Mouse (Mus musculus): ENCODE measurements around the gene Cep112.

Gene Cep112

DNA sequence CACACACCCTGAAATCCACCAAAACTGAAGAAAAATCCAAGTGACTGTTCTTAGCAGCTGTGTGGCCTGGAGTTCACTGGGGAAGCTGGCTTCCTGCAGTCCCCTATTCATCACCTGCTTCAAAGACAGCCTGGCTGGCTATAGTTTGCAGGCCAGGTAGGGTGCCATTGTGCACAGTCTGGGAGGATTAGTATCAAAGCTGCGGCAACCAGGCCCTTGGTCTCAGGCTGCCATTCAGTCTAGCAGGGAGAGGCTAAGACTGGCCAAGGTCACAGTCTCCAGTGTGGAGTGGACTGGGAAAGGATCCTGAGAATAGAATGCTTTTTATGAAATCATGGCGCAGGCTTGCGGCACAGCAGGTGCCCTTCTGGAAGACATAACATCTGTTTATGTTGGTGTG is 180.3 kb downstream of the Cep112 start:
- DNase-seq (ENCODE audit: low spot score) = no peak

- no peak for DNase-seq (ENCODE audit: low spot score)
Observed at GRCm38 (mm10) chr11:108606036-108606435, 181.0 kb downstream of the Cep112 start.

DNA sequence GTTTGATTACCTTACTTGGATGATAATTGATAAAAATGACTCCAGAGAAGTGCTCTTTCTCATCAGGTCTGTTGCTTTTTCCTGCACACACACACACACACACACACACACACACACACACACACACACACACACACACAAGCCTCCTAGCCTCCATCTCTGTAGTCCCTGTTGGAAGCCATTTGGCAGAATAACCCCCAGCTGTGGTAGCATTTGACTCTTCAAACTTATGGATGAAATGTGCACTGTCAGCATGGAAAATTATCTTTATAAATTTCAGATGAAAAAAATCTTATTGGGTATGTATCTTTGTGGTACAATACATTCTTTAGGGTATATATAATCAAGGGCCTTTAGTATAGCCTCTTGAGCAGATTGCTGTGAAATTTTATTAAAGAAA is 181.8 kb downstream of the Cep112 start:
- DNase-seq (ENCODE audit: low spot score) = no peak

DNA sequence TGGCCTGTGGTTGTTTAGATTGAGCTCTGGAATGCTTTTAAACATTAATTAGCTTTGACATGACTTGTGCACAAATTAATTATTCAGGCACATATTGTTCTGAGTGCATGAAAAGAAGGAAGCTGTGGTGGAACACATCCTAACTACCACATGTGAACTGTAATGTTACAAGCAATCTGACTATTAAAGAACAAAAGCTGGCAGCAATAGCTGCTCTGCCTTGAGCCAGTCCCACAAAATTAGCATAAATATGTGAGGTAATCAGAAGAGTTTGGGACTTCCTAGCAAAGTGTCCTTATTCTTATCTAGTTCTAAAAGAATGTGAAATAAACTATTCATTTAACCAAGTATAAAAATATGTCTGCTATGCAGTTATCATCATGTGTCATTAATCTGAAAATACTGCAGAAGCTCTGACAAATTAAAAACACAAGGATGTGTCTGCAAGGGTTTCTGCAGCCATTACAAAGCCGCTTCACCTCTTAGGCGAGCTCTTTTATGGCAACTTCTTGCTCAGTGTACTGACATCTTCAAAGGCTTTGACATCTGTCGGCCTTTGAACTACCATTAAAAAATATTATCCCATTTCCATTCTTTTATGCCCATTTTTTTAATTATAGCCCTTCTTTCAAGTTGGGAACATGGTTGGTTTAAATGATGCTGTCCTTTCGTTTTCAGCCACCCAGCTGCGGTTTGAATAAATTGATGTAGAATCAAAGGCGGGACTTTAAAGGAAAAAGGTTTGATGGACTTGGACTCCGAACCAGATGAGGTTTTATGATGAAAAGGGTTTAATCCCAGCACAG is 195.8 kb downstream of the Cep112 start:
- DNase-seq (ENCODE audit: low spot score) = no peak

DNA sequence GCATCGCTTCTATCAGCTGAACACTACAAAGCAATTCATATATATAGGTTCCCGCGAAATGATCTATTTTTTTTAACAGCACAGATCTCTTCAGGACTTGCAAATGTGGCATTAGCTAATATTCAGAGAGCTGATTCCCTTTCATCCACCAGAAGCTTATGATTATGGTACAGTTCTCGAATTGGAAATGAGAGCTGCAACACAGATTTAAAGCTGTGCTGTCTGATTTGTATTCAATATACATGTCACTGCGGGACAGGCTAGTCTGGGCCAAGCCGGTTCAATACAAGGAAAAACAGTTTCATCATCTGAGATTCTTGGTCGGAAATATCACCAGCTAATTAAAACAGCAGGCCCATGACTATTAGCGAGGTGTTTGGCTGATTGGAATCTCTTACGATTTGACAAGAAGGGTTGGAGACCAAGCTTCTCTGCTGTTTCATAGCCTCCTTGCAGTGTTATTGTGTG is 196.5 kb downstream of the Cep112 start:
- DNase-seq (ENCODE audit: low spot score) = no peak

- DNase-seq (ENCODE audit: low spot score) = no peak
Observed at GRCm38 (mm10) chr11:108625546-108626232, 200.7 kb downstream of the Cep112 start.

DNA sequence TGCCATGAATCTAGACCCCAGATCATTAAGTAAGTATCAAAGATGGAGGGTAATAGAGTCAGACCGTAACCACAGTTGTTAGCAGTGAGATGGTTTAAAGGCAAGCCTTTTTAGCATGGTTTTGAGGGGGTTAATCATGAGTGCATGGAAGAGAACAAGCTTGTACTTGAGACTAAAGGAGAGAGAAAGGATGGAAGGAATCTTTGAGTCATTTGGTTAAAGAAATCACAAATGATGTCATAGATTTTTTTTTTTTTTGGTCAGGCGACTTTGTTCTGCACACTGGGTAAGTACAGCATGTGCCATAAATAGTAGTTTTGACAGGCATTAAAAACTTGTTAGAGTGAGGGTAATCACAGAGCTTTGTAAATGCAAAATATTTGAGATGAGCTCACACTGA is 212.8 kb downstream of the Cep112 start:
- DNase-seq (ENCODE audit: low spot score) = no peak

DNA sequence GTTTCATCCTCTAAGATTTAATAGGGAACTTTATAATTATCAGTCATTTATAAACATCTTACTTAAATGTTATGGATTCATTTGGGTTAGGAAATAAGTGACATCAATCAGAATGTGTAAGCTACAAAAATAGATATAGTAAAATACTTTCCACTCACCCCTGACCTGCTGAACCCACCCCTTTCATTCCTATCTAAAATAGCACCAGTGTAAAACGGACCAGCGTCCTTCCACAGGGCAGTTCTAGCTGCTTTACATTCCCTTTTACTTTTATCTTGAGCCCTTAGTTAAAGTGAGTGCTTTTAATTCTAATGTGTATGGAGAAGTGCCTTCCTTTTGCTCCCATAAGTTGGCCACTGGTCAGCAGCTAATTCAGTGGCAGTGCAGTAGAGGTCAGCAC is 230.6 kb downstream of the Cep112 start:
- no peak for DNase-seq (ENCODE audit: low spot score)

DNA sequence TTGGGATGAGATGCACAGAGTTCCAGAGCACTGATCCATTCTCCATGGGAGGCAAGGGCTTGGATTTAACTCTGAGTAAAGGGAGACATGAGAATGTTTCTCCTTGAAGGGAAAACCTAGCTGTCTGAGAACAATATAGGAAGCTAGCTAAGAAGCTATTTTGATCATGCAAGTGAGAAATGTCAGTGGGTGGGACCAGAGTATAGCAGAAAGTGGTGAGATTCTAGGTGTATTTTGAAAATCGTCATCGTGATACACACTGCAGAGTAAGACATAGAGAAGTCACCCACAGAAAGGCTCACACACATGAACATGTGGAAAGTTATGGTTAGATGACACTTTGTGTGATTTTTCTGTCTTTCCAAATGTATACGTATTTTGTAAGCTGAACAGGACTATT is 257.0 kb downstream of the Cep112 start:
- DNase-seq (ENCODE audit: low spot score) = no peak

DNA sequence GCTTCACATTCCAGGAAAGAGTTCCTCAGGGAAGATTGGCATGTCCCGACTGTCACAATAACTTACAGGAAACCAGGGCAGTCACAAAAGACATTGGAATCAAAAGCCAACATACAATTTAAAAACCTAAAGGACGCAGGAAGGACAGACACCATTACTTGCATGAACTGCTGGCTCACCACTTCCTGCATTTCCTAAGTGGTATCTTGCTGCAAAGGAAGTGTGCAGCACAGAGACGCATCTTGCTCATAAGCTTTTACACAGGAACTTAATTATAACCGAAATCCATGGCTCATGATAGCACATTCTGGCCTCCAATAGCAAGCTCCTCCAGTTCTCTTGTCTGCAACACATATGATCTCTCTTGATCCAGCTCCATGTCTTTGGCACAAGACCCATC is 271.6 kb downstream of the Cep112 start:
- DNase-seq (ENCODE audit: low spot score) = no peak

- peak; percentile 76 for DNase-seq (ENCODE audit: low spot score)
Observed at GRCm38 (mm10) chr11:108752301-108752700, 327.3 kb downstream of the Cep112 start.

DNA sequence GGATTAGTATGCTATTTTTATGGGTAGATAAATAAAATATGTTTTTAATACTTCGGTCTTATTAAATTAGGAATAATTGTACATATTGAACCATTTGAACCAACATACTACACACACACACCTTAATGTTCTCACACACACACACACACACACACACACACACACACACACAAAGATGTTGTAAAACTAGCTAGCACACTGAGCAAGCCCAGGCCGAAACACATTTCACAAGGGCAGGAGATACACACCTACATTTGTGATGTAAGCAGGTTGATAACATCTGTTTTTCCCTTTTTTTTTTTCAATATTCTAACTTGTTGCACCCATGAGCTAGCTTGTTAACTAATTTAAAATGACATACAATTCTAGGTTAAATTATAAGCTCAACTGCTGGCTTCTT is 327.8 kb downstream of the Cep112 start:
- no peak for DNase-seq (ENCODE audit: low spot score)

DNA sequence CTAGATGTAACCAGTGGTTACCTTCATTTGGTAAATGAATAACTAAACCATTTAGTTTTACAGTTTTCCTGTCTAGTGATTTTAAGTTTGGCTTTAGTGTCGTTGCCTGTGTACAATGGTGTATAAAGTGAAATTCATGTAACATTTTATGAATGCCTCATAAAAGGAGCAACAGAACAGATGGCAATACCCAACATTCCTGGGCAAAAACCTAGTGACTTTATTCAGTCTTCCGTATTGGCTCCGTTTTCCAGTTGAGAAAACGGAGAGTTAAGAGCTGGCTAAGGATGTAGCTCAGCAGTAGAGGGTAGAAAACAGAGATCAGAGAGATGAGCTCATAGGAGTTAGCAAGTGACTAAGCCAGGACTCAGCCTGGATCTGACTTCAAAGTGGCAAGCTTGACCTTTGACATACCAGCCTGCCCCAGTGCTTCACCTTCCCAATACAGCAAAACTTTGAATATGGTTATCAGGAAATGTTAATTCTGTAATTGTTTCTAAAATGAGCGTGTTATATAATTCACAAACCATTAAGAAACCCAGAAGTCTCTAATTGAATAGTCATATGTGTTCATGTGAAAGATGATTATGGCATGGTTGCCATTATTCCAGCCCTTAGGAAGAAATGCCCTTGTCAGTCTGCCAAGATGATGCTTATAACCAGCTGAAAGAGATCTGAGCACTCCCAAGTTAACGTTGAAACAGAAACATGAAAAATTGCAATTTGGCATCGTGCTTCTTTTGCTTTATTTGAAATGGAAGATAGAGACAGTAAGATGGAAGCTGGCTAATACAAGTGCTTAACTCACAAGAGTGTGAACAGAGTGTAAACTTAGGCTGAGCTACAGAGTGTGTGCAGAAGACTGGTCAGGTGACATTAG is 328.6 kb downstream of the Cep112 start:
- DNase-seq (ENCODE audit: low spot score) = no peak

DNA sequence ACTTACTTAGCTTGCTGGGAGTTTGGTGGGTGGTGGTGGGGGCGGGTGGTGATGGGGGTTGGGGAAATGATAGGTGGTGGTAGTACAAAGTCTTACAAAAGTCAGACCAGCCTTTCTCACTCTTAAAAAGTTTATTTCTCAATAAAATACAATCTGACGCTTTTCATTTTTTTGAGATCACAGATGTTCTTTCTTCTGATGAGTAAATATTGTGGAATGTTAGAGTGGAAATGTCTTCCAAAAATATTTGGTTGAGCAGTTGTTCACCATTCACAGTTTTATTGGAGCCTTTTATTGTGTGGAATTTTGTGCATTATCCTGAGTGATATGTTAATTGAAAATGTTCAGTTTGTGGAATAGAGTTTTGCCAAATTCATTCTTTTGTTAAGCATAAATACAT is 332.2 kb downstream of the Cep112 start:
- no peak for DNase-seq (ENCODE audit: low spot score)

DNA sequence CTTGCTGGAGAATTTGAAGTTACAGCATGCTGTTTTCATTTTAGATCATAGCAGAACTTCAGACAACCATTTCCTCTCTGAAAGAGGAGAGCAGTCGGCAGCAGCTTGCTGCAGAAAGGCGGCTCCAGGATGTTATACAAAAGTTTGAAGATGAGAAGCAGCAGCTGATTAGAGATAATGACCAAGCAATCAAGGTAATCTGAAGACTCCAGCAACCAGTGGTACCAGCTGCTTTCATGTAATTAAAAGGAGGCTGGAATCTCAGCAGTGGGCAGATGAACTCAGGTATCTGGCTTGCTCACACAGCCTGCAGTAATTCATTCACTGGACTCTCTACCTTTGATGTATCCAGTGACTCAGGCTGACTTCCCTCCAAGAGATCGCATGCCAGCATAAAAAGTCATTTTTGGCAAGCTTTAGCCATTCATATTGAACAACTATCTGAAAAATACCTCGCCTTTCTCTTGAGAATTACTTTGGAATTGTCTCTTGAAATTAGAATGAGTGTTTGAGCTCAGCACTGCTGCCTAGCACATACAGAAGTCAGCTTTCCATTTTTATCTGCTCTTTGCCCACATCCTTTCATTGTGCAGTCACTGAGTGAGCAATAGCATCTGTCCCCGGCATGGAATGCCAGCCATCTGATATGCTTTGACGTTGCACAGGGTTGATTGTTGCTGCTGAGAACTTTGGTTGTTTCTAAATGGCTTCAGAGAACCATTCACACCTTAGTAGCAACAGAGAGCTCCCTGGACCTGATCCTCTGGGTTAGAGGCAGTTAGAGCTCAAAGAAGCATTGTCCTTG is 332.8 kb downstream of the Cep112 start:
- no peak for DNase-seq (ENCODE audit: low spot score)

- DNase-seq (ENCODE audit: low spot score) = no peak
Observed at GRCm38 (mm10) chr11:108770064-108770463, 345.1 kb downstream of the Cep112 start.

GRCm38 (mm10) chr11:108774019-108774670 is 349.2 kb downstream of the Cep112 start:
- DNase-seq (ENCODE audit: low spot score) = no peak

- DNase-seq (ENCODE audit: low spot score) = no peak
Observed at GRCm38 (mm10) chr11:108777158-108777557, 352.2 kb downstream of the Cep112 start.

GRCm38 (mm10) chr11:108780271-108781250 is 355.6 kb downstream of the Cep112 start:
- no peak for DNase-seq (ENCODE audit: low spot score)

DNA sequence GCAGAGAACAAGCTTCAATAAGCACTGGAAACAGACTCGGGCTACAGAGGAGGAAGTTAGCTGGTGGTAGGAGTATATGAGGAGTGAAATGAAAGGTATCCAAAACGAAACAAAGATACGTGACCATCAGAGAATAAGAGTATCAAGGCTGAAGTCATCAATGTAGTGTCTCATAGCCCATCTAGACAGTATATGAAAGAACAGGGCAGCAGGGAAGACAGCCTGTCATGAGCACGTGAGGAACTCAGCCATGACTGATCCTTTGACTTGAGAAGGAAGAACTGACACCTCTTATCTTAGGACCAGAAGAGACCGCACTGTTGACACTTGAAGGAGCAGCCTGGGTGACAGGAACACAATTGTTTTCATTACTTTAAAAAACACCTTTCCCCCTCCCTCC is 373.4 kb downstream of the Cep112 start:
- DNase-seq (ENCODE audit: low spot score) = peak; percentile 1

All from testis, postnatal 10 days (tissue).